Mouse (Mus musculus) G1E (cell line): ENCODE measurements at regions not wholly inside any gene's neighbourhood (a gene's known extent, or its start where the extent isn't known, plus 50 kb on each side); places are given as distances from the start of the nearest gene placed in this dataset.
"Not testable (repeated sequence)": the region's sequence is repeated elsewhere in the genome, so short reads cannot be mapped to it uniquely, and the experiment has no call there.

Source experiments
- ATAC-seq: 2 replicates; pipeline ENCODE4 v1.8.0; 2016; ENCODE audit warnings: mild to moderate bottlenecking; ENCODE audit not compliant: insufficient number of reproducible peaks, poor library complexity, low FRiP score, severe bottlenecking; ENCODE audit errors: extremely low read depth
- DNase-seq: peaks from one replicate; pipeline ENCODE4 v3.0.0; 2012; ENCODE audit warnings: low spot score
- H3K27me3 ChIP-seq: 2 replicates; pipeline ENCODE4 v1.6.1; 2012; ENCODE audit warnings: mild to moderate bottlenecking, low read length, inconsistent platforms; ENCODE audit not compliant: insufficient read depth
- H3K36me3 ChIP-seq: replicated peaks from 2 replicates; pipeline ENCODE3; 2012; ENCODE audit warnings: mild to moderate bottlenecking, inconsistent platforms
- H3K4me1 ChIP-seq: 2 replicates; pipeline ENCODE4 v1.6.1; 2012; ENCODE audit warnings: low read depth, low read length, inconsistent platforms, mixed read lengths; ENCODE audit not compliant: insufficient read depth
- H3K4me3 ChIP-seq: 2 replicates; pipeline ENCODE4 v1.5.1; 2012; ENCODE audit warnings: low read depth, mild to moderate bottlenecking, inconsistent platforms, low read length, moderate library complexity, mixed read lengths
- H3K9me3 ChIP-seq: replicated peaks from 2 replicates; pipeline ENCODE4 v1.6.1; 2012; ENCODE audit warnings: inconsistent platforms
- CTCF ChIP-seq: IDR thresholded peaks from 2 replicates; pipeline ENCODE4 v1.5.1; 2012; ENCODE audit warnings: low read depth, low read length, inconsistent platforms, mixed read lengths
- GATA1 ChIP-seq: IDR thresholded peaks from 2 replicates; pipeline ENCODE4 v1.6.1; 2012; ENCODE audit warnings: borderline replicate concordance, low read length, inconsistent platforms, mixed read lengths
- GATA2 ChIP-seq: IDR thresholded peaks from 2 replicates; pipeline ENCODE4 v1.6.1; 2012; ENCODE audit warnings: low read depth, low read length, inconsistent platforms, borderline replicate concordance
- POLR2AphosphoS5 ChIP-seq: IDR thresholded peaks from 2 replicates; pipeline ENCODE4 v1.6.1; 2012; ENCODE audit warnings: low read depth, low read length, inconsistent platforms; ENCODE audit not compliant: insufficient replicate concordance
- TAL1 ChIP-seq: conservative IDR thresholded peaks from 2 replicates; pipeline ENCODE4 v1.6.1; 2012; ENCODE audit warnings: low read depth, low read length, inconsistent platforms, mixed read lengths

GRCm38 (mm10) chr10:119086450-119086849, 153.4 kb downstream of the Cand1 start:
- Histone ChIP-seq H3K9me3 (peaks cover 2% of the 10 kb centered on the region; the same call in 1 of the 2 replicates), H3K4me1 (peaks cover 70% of the 10 kb centered on the region)

GRCm38 (mm10) chr10:119083431-119083830, 156.4 kb downstream of the Cand1 start:
- Histone ChIP-seq H3K27me3 (no peaks in the 10 kb centered on the region), H3K36me3 (no peaks in the 10 kb centered on the region), H3K9me3 (peaks cover 2% of the 10 kb centered on the region; the same call in 1 of the 2 replicates), H3K4me3 (no peak overlapping the region), H3K4me1 (peaks cover 88% of the 10 kb centered on the region)
- ATAC-seq (no peak), DNase-seq (no peak)
- TF ChIP-seq POLR2AphosphoS5 (no peak), CTCF (no peak), GATA1 (no peak), TAL1 (no peak), GATA2 (no peak)

More at GRCm38 (mm10) chr10:119086450-119086849, 153.4 kb downstream of the Cand1 start:
- peak overlapping the region; percentile 55; the same call in 1 of the 2 replicates for H3K4me3 ChIP-seq
- DNase-seq (peak; percentile 77), ATAC-seq (peak; percentile 87)
- peaks cover 5% of the 10 kb centered on the region for H3K36me3 ChIP-seq
- peak; percentile 98 for TF ChIP-seq TAL1
- no peak for TF ChIP-seq GATA1
- H3K27me3 ChIP-seq = no peaks in the 10 kb centered on the region

- no peak for DNase-seq
These were observed 157.0 kb downstream of the Cand1 start for GRCm38 (mm10) chr10:119082861-119083260.

GRCm38 (mm10) chr10:119081766-119082165, 158.1 kb downstream of the Cand1 start:
- H3K36me3 ChIP-seq, DNase-seq, H3K9me3 ChIP-seq, H3K4me3 ChIP-seq, H3K27me3 ChIP-seq, ATAC-seq: not testable (repeated sequence)
- H3K4me1 ChIP-seq = peaks cover 77% of the 10 kb centered on the region

More at GRCm38 (mm10) chr10:119082861-119083260, 157.0 kb downstream of the Cand1 start:
- peaks cover 84% of the 10 kb centered on the region for H3K4me1 ChIP-seq
- no peak for TF ChIP-seq POLR2AphosphoS5
- no peak for TF ChIP-seq CTCF
- no peak for TF ChIP-seq GATA1
- no peak for TF ChIP-seq TAL1
- TF ChIP-seq GATA2 = no peak
- H3K9me3 ChIP-seq = peaks cover under 1% of the 10 kb centered on the region; the same call in 1 of the 2 replicates
- no peak overlapping the region for H3K4me3 ChIP-seq
- no peak for ATAC-seq
- H3K27me3 ChIP-seq = no peaks in the 10 kb centered on the region
- H3K36me3 ChIP-seq = no peaks in the 10 kb centered on the region

- peaks cover 31% of the 10 kb centered on the region for H3K4me1 ChIP-seq
- H3K4me3 ChIP-seq = no peak overlapping the region
- no peaks in the 10 kb centered on the region for H3K36me3 ChIP-seq
- DNase-seq (no peak), ATAC-seq (no peak)
- H3K27me3 ChIP-seq = peaks cover 19% of the 10 kb centered on the region
- TF ChIP-seq POLR2AphosphoS5 = no peak
- no peak for TF ChIP-seq GATA2
- TF ChIP-seq TAL1 = no peak
- TF ChIP-seq CTCF = no peak
- no peak for TF ChIP-seq GATA1
- no peaks in the 10 kb centered on the region for H3K9me3 ChIP-seq
These were observed 163.7 kb downstream of the Cand1 start for GRCm38 (mm10) chr10:119076100-119076566.

- DNase-seq (no peak), ATAC-seq (no peak)
- Histone ChIP-seq H3K9me3 (no peaks in the 10 kb centered on the region), H3K4me1 (peaks cover 19% of the 10 kb centered on the region), H3K36me3 (no peaks in the 10 kb centered on the region), H3K4me3 (no peak overlapping the region), H3K27me3 (peaks cover 28% of the 10 kb centered on the region)
- TF ChIP-seq GATA1 (no peak), POLR2AphosphoS5 (no peak), CTCF (no peak), GATA2 (no peak), TAL1 (no peak)
These were observed 165.0 kb downstream of the Cand1 start for GRCm38 (mm10) chr10:119074887-119075286.

- H3K4me1 ChIP-seq = peaks cover 10% of the 10 kb centered on the region
- ATAC-seq (no peak), DNase-seq (no peak)
- TF ChIP-seq GATA2 = no peak
- no peak for TF ChIP-seq POLR2AphosphoS5
- no peak for TF ChIP-seq GATA1
- TF ChIP-seq CTCF = no peak
- TF ChIP-seq TAL1 = no peak
- peaks cover 32% of the 10 kb centered on the region for H3K27me3 ChIP-seq
- H3K36me3 ChIP-seq = no peaks in the 10 kb centered on the region
- H3K4me3 ChIP-seq = no peak overlapping the region
- H3K9me3 ChIP-seq = no peaks in the 10 kb centered on the region
These were observed 165.9 kb downstream of the Cand1 start for GRCm38 (mm10) chr10:119073991-119074390.
